Mouse (Mus musculus) olfactory bulb, adult 2 months (tissue): ENCODE measurements around the gene Irf4.

Source experiments
- CTCF ChIP-seq: fragments of 200-500 bp; IDR thresholded peaks from 2 replicates; pipeline ENCODE4 v1.5.1; 2012; ENCODE audit warnings: low read depth, mild to moderate bottlenecking, low read length, moderate library complexity; ENCODE audit not compliant: insufficient read depth
- POLR2A ChIP-seq: fragments of 200-500 bp; IDR thresholded peaks from 2 replicates; pipeline ENCODE4 v1.6.1; 2012; ENCODE audit warnings: mild to moderate bottlenecking, low read depth, low read length, moderate library complexity; ENCODE audit not compliant: insufficient read depth

GRCm38 (mm10) chr13:30762224-30762623, 13.2 kb downstream of the Irf4 start:
- TF ChIP-seq POLR2A = no peak
- no peak for TF ChIP-seq CTCF
